Mouse (Mus musculus) frontal cortex, postnatal 14 days (tissue): Measurements from ENCODE around the gene Tpp2.
"Not testable (repeated sequence)": the region's sequence is repeated elsewhere in the genome, so short reads cannot be mapped to it uniquely, and the experiment has no call there.

ENCODE experiments used
- DNase-seq, 2 experiments: peaks; one replicate each; pipeline ENCODE4 v3.0.0; 2022; ENCODE audit warnings: low spot score in 2 of 2

The Tpp2 gene

DNA sequence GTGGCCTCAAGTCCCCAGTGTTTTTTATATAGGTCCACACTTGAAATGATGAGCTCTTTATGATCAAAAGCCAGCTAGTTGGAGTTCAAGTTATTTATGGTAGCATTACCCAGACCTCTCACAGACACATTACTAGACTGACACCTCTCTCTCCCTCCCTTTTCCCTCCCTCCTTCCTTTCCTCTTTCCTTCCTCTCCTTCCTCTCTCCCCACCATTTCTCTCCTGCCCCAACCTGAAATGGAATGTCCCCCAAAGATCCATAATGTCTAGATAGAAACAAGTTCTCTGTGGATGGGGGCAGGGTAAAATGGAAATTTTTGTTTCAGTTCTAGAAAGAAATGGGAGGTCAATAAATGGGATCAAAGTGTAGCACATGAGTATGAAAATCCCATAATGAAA lies 86.5 kb downstream of the Tpp2 start, which contains the start of gene Mettl21c:
Gene Mettl21c, minus strand, starts transcription at position 101 of the 400 bp plus-strand sequence.
- DNase-seq: no peak

DNA sequence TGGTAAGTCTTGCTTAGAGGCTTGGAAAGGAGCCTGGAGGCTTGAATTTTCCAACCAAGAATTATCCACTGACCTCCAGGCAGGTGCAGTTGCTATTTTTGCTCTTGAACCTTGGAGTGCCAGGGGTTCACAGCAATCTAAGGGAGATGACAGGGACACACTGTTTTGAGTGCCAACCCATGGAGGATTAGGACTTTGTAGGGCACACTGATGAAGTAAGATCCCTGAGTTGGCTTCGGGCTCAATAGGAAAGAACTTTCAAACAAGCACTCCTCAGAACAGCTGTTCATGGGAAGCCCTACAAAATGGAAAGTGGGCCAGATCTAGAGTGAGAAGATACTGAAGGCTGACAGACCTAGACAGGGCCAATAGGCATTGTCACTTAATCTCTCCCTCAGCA lies 89.2 kb downstream of the Tpp2 start:
- DNase-seq: no peak

DNA sequence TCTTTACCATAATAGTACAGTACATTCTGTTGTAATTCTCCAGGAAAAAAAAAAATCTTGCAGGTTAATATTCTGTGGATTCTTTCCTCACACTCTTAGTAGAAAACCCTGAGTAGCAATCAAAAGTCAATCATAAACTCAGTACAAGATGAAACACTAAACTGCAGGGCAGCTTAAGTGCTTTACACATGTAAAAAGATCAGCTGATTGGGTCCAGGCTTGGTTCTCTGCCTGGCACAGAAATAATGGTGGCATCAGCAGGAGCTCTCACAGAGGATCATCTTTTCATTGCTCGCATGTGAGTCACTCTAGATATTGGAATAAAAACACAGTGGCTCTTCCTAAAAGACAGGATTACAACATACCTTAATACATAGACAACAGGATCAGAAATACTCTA lies 94.2 kb downstream of the Tpp2 start:
- no peak for DNase-seq

DNA sequence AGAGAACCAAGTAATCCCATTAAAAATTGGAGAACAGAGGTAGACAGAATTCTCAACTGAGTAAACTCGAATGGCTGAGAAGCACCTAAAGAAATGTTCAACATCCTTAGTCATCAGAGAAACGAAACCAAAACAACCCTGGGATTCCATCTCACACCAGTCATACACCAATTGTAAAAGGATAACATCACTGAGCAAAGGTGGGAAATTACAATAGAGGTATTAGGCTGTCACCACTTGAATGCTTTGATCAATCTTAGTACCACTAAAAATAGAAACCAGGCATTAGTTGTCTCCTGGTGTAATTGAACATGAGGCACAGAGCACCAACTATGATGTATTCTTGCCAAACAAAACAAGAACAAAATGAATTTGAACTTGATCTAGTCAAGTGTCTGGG lies 98.8 kb downstream of the Tpp2 start:
- no peak for DNase-seq

DNA sequence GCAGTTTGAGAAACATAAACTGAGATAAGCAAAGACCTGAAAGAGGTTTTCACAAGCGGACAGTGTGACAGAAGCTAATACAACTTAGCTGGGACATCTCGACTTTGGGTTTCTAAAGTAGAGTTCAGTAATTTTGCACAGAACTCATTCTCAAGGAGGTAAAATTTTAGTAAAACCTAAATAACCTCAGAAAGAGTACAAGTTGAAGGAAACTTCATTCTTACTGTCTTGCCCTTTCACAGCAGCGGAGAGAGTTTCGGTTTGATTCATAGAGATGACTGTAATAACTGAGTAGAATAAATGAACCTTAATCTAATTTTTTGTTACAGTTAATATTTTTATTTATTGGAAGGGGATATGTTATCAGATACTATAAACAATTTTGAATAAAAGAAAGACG lies 99.5 kb downstream of the Tpp2 start:
- no peak for DNase-seq

DNA sequence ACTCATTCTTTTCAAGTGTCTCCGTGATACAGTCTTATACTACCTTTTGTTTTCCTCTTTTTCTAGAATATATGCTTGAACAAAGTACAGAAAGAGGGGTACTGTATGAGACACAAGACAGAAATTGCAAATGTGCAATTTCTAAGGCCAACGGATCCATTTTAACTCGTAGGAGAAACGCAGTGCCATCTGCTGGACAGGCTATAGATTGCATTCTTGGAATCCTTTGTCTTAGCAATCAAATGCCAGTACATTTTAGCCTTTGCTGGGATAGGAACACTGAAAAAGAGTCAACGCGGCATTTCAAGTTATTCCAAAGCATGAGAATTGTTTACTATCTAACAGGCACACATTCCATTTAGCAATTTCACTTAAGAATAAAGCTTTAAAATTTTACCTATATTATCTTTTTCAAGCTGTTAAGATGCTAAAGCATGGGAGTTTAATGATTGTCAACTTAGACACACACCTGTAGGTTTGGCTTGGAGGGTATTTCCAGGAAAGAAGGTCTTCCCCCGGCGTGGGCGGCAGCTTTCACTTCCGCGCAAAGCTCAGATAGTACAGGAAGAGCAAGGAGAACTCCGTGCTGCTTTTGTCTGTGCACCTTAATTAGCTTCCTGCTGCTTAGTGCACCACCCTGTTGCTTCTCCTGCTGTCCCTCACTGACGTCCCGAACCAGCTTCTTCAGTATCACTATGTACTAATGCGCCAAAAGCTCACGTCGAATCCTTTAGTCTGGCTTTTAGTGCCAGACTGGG lies 108.5 kb downstream of the Tpp2 start:
- DNase-seq: peak in 1 of 2 experiments; percentile 48

DNA sequence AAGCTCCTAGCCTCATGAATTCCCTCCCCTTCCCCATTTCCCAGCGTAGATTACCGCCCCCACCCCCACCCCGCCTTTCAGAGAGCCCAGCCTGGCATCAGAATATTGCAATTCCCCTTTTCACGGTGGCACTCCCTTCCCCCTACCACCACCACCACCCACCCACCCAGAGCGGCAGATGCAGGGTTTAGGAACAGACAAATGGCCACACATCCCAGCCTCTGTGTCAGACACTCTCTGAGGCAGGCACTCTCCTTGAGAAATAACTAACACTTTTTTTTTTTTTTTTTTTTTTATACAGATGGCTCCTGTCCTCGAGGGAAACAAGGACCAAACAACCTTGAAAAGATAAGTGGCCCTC lies 109.1 kb downstream of the Tpp2 start:
- DNase-seq: no peak

DNA sequence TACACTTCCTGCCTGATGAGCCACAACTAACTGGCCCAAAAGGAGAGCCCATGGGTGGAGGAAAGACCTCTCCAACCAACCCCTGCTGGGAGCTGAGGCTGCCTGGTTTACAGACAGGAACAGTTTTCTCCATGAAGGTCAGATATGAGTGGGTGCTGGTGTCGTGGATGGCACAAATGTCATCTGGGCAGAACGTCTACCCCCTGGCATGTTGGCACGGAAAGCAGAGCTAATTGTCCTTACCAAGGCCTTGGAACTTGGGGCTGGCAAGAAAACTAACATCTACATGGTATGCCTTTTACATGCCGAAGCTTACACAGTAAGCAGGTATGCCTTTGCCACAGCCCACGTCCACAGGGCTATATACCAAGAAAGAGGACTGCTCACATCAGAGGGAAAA lies 112.2 kb downstream of the Tpp2 start:
- not testable (repeated sequence) for DNase-seq

DNA sequence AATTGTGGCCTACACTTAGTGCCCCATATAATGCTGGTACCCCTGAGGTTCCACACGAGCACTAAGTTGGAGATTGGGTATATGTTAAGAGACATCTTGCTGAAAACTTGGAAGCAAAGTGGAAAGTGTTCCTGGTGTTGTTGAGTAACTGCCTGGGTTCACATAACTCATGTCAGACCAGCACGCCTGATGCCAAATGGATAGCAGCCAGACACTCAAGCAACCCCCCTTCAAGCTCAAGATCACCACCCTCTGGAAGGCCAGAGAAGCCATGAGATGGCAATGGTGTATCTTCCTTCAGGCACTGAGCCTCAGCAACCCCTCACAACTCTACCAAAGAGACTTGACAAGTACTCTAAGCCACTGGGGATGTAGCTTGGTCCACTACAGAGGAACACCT lies 113.1 kb downstream of the Tpp2 start:
- DNase-seq: no peak
